In the genomic region with DNA sequence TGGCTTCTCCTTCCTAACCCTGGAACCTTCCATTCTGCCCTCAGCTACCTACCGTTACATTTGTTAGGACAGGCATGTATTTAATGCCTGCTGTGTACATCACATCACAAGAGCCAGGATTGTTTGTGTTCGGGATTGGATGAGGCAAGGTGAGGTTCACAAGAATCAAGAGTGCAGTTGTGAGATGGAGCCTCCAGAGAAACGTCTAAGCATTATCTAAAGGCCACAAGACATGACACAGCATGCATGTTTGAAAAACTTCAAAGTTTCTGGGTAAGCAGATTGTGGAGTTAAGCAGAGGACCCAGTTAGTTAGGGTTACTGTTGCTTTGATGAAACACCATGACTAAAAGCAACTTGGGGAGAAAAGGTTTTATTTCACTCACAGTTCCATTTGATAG, we compare ENCODE assay signal across 12 mouse cellular contexts.
A peak's percentile ranks its signal among the peaks of the same experiment; 100 is the strongest.
ATAC-seq lines count a peak whose summit lies in the region.
"Had no signal": no experiment of that assay in that cellular context is flagged by ENCODE, and none has a peak within 500 bp of the region (broad histone marks: within the 10 kb centered on the region; RNA-seq: fewer than 3 reads in every experiment).

No protein-coding gene starts in this region.

- H3K27me3 ChIP-seq in megakaryocyte, embryonic 14.5 days (replicated peaks): no peaks in the 10 kb centered on the region
- no peaks in the 10 kb centered on the region for H3K27me3 ChIP-seq in heart, embryonic 12.5 days (replicated peaks)
- H3K27me3 ChIP-seq in intestine, embryonic 16.5 days (replicated peaks; ENCODE audit: control insufficient read depth, insufficient read depth, low read length): no peaks in the 10 kb centered on the region
- H3K27me3 ChIP-seq: embryonic facial prominence, embryonic 13.5 days; heart, embryonic 15.5 days; hindbrain, embryonic 13.5 days had no signal

- no peak overlapping the region for H3K4me2 ChIP-seq in heart, embryonic 12.5 days
- no peak overlapping the region for H3K4me2 ChIP-seq in intestine, embryonic 16.5 days (ENCODE audit: low read depth, low read length)
- H3K4me2 ChIP-seq: embryonic facial prominence, embryonic 13.5 days; heart, embryonic 15.5 days; hindbrain, embryonic 13.5 days had no signal

- no peak for ATAC-seq in megakaryocyte, adult 5-6 weeks (ENCODE audit: poor library complexity, severe bottlenecking)
- ATAC-seq in erythroblast, adult 5-6 weeks (replicated peaks; ENCODE audit: low FRiP score, poor library complexity, severe bottlenecking): 0 out of 2 replicates have a peak, but pooled peaks have one; percentile 53
- peak; percentile 48 for ATAC-seq in megakaryocyte progenitor cell, adult 5-6 weeks (replicated peaks; ENCODE audit: poor library complexity)
- ATAC-seq in heart, embryonic 12.5 days (ENCODE audit: insufficient number of reproducible peaks, low FRiP score): no peak
- ATAC-seq in intestine, embryonic 16.5 days: no peak
- ATAC-seq: forebrain, embryonic 14.5 days; hindbrain, postnatal 0 days had no signal

- H3K4me3 ChIP-seq in megakaryocyte, embryonic 14.5 days (replicated peaks): peak overlapping the region; percentile 46
- H3K4me3 ChIP-seq in heart, embryonic 12.5 days: no peak overlapping the region
- H3K4me3 ChIP-seq in intestine, embryonic 16.5 days (ENCODE audit: low read length): no peak overlapping the region
- H3K4me3 ChIP-seq: embryonic facial prominence, embryonic 13.5 days; heart, embryonic 10.5 days; heart, embryonic 15.5 days; hindbrain, embryonic 13.5 days had no signal

- no peak overlapping the region for H3K9ac ChIP-seq in heart, embryonic 12.5 days
- no peak overlapping the region for H3K9ac ChIP-seq in intestine, embryonic 16.5 days (ENCODE audit: low read depth, low read length)
- H3K9ac ChIP-seq: embryonic facial prominence, embryonic 13.5 days; heart, embryonic 15.5 days; hindbrain, embryonic 13.5 days had no signal

- H3K36me3 ChIP-seq in megakaryocyte, embryonic 14.5 days (replicated peaks; ENCODE audit: low read length): peaks cover 51% of the 10 kb centered on the region
- H3K36me3 ChIP-seq in heart, embryonic 12.5 days: 0 out of 2 replicates have a peak, but pooled peaks cover 2% of the 10 kb centered on the region
- peaks cover 3% of the 10 kb centered on the region; the same call in 1 of the 2 replicates for H3K36me3 ChIP-seq in intestine, embryonic 16.5 days (ENCODE audit: control insufficient read depth, insufficient read depth, low read length)
- H3K36me3 ChIP-seq: embryonic facial prominence, embryonic 13.5 days; heart, embryonic 15.5 days; hindbrain, embryonic 13.5 days had no signal

- H3K4me1 ChIP-seq in megakaryocyte, embryonic 14.5 days: peaks cover 85% of the 10 kb centered on the region
- H3K4me1 ChIP-seq in heart, embryonic 12.5 days (replicated peaks): peaks cover 36% of the 10 kb centered on the region
- H3K4me1 ChIP-seq in intestine, embryonic 16.5 days (ENCODE audit: control insufficient read depth, insufficient read depth, low read length): peaks cover 13% of the 10 kb centered on the region
- H3K4me1 ChIP-seq: hindbrain, embryonic 13.5 days had no signal

- WGBS in heart, embryonic 12.5 days: 75% methylated on average over 3 of the region's 3 CpGs
- WGBS in intestine, embryonic 16.5 days: 79% methylated on average over 3 of the region's 3 CpGs

- no peaks in the 10 kb centered on the region for H3K9me3 ChIP-seq in megakaryocyte, embryonic 14.5 days
- no peaks in the 10 kb centered on the region for H3K9me3 ChIP-seq in heart, embryonic 12.5 days (replicated peaks)
- no peaks in the 10 kb centered on the region for H3K9me3 ChIP-seq in intestine, embryonic 16.5 days (ENCODE audit: control insufficient read depth, low read length)
- H3K9me3 ChIP-seq: embryonic facial prominence, embryonic 13.5 days; heart, embryonic 10.5 days; heart, embryonic 15.5 days; hindbrain, embryonic 13.5 days had no signal

- H3K27ac ChIP-seq in heart, embryonic 12.5 days (ENCODE audit: poor library complexity, severe bottlenecking): no peak overlapping the region
- H3K27ac ChIP-seq in intestine, embryonic 16.5 days (ENCODE audit: low read length): no peak overlapping the region
- H3K27ac ChIP-seq: embryonic facial prominence, embryonic 13.5 days; heart, embryonic 15.5 days; hindbrain, embryonic 13.5 days; hindbrain, postnatal 0 days had no signal

Comparison
In these comparisons a context has a peak if more than half of its experiments do, and no peak if none do; other contexts are left out.
1. ATAC-seq: peak in erythroblast, adult 5-6 weeks (single experiment) and megakaryocyte progenitor cell, adult 5-6 weeks (single experiment); none in megakaryocyte, adult 5-6 weeks (single experiment), heart, embryonic 12.5 days (single experiment) and intestine, embryonic 16.5 days (single experiment).